Mouse (Mus musculus): ENCODE results near the gene Actn3. TPM values are rescaled to one million over a fixed set of nuclear protein-coding genes. Genes with fewer than 3 reads are reported as not detected.

The Actn3 gene
- polyA plus RNA-seq, 1 experiment from 2014 or later: 29.6 TPM

GRCm38 (mm10) chr19:4811909-4812242 is 65.8 kb downstream of the Actn3 start:
- no peaks in the 10 kb centered on the region for H3K9me3 ChIP-seq (replicated peaks)
- peak overlapping the region; percentile 64 for H3K4me2 ChIP-seq (replicated peaks)
- H3K4me1 ChIP-seq: peaks cover 23% of the 10 kb centered on the region
- peak overlapping the region; percentile 97 for H3K27ac ChIP-seq (replicated peaks)
- 3% methylated on average over 12 of the region's 12 CpGs for WGBS
- H3K4me3 ChIP-seq (replicated peaks): peak overlapping the region; percentile 93
- no peaks in the 10 kb centered on the region for H3K36me3 ChIP-seq
- ATAC-seq (ENCODE audit: insufficient number of reproducible peaks, low FRiP score, low TSS enrichment, low read depth): peak; percentile 64
- H3K9ac ChIP-seq: peak overlapping the region; percentile 62
- H3K27me3 ChIP-seq: no peaks in the 10 kb centered on the region

Other genes with a start within 250 kb of the Actn3 start
- 2.6 and 5.4 TPM in 2 replicates for gene Gm960, start 179.2 kb downstream of the Actn3 start, polyA plus RNA-seq (2015; fragmentation: Nextera tagmentation; extraction: Ambion mirVana)
- 5.3 TPM in 2 replicates for gene Sptbn2, start 166.7 kb downstream of the Actn3 start, polyA plus RNA-seq (2015; fragmentation: Nextera tagmentation; extraction: Ambion mirVana)
- gene Rbm4b, start 121.4 kb downstream of the Actn3 start, polyA plus RNA-seq (2015; fragmentation: Nextera tagmentation; extraction: Ambion mirVana): 64.3 and 65.5 TPM in 2 replicates
- 66.5 and 70.2 TPM in 2 replicates for gene Rbm4, start 84.0 kb downstream of the Actn3 start, polyA plus RNA-seq (2015; fragmentation: Nextera tagmentation; extraction: Ambion mirVana)
- gene Gm21992, start 66.3 kb downstream of the Actn3 start, polyA plus RNA-seq (2015; fragmentation: Nextera tagmentation; extraction: Ambion mirVana): 30.9 and 36.3 TPM in 2 replicates
- gene Rbm14, start 66.3 kb downstream of the Actn3 start, polyA plus RNA-seq (2015; fragmentation: Nextera tagmentation; extraction: Ambion mirVana): 74.1 and 74.5 TPM in 2 replicates
- gene Ccs, start 38.6 kb downstream of the Actn3 start, polyA plus RNA-seq (2015; fragmentation: Nextera tagmentation; extraction: Ambion mirVana): 69.4 and 73.8 TPM in 2 replicates
- 1.2 and 1.9 TPM in 2 replicates for gene Ccdc87, start 38.5 kb downstream of the Actn3 start, polyA plus RNA-seq (2015; fragmentation: Nextera tagmentation; extraction: Ambion mirVana)
- gene Ctsf, start 22.8 kb downstream of the Actn3 start, polyA plus RNA-seq (2015; fragmentation: Nextera tagmentation; extraction: Ambion mirVana): 62.7 and 63.9 TPM in 2 replicates
- gene Zdhhc24, start 759 bp upstream of the Actn3 start, polyA plus RNA-seq (2015; fragmentation: Nextera tagmentation; extraction: Ambion mirVana): 14.0 and 14.9 TPM in 2 replicates
- gene Bbs1, start 28.7 kb upstream of the Actn3 start, polyA plus RNA-seq (2015; fragmentation: Nextera tagmentation; extraction: Ambion mirVana): 4.6 and 5.5 TPM in 2 replicates
- gene Dpp3, start 50.4 kb upstream of the Actn3 start, polyA plus RNA-seq (2015; fragmentation: Nextera tagmentation; extraction: Ambion mirVana): 113 and 117 TPM in 2 replicates
- 5.0 and 5.1 TPM in 2 replicates for gene Peli3, start 65.2 kb upstream of the Actn3 start, polyA plus RNA-seq (2015; fragmentation: Nextera tagmentation; extraction: Ambion mirVana)
- gene Mrpl11, start 84.2 kb upstream of the Actn3 start, polyA plus RNA-seq (2015; fragmentation: Nextera tagmentation; extraction: Ambion mirVana): 84.2 and 85.9 TPM in 2 replicates
- gene Npas4, start 112.4 kb upstream of the Actn3 start, polyA plus RNA-seq (2015; fragmentation: Nextera tagmentation; extraction: Ambion mirVana): not detected in 2 replicates
- 3.5 and 4.9 TPM in 2 replicates for gene Slc29a2, start 146.0 kb upstream of the Actn3 start, polyA plus RNA-seq (2015; fragmentation: Nextera tagmentation; extraction: Ambion mirVana)
- gene B4gat1, start 160.9 kb upstream of the Actn3 start, polyA plus RNA-seq (2015; fragmentation: Nextera tagmentation; extraction: Ambion mirVana): 47.2 and 48.4 TPM in 2 replicates
- gene AC124502.3, start 161.0 kb upstream of the Actn3 start, polyA plus RNA-seq (2015; fragmentation: Nextera tagmentation; extraction: Ambion mirVana): 1.9 and 2.0 TPM in 2 replicates
- gene Brms1, start 163.4 kb upstream of the Actn3 start, polyA plus RNA-seq (2015; fragmentation: Nextera tagmentation; extraction: Ambion mirVana): 42.2 and 48.6 TPM in 2 replicates
- 2.6 and 4.4 TPM in 2 replicates for gene Rin1, start 172.6 kb upstream of the Actn3 start, polyA plus RNA-seq (2015; fragmentation: Nextera tagmentation; extraction: Ambion mirVana)
- gene Cd248, start 190.2 kb upstream of the Actn3 start, polyA plus RNA-seq (2015; fragmentation: Nextera tagmentation; extraction: Ambion mirVana): 131 and 158 TPM in 2 replicates
- gene Tmem151a, start 207.6 kb upstream of the Actn3 start, polyA plus RNA-seq (2015; fragmentation: Nextera tagmentation; extraction: Ambion mirVana): 2.3 and 3.0 TPM in 2 replicates
- 111 and 119 TPM in 2 replicates for gene Yif1a, start 210.6 kb upstream of the Actn3 start, polyA plus RNA-seq (2015; fragmentation: Nextera tagmentation; extraction: Ambion mirVana)
- 35.5 and 38.7 TPM in 2 replicates for gene Cnih2, start 220.6 kb upstream of the Actn3 start, polyA plus RNA-seq (2015; fragmentation: Nextera tagmentation; extraction: Ambion mirVana)
- 256 and 270 TPM in 2 replicates for gene Rab1b, start 229.2 kb upstream of the Actn3 start, polyA plus RNA-seq (2015; fragmentation: Nextera tagmentation; extraction: Ambion mirVana)
- 17.9 and 19.5 TPM in 2 replicates for gene Klc2, start 240.7 kb upstream of the Actn3 start, polyA plus RNA-seq (2015; fragmentation: Nextera tagmentation; extraction: Ambion mirVana)